Mouse (Mus musculus) CH12.LX (cell line): Measurements from ENCODE around the gene 4930415O20Rik. TPM values are rescaled to one million over a fixed set of nuclear protein-coding genes. Genes with fewer than 3 reads are reported as not detected.

Source experiments
- DNase-seq: peaks from one replicate; pipeline ENCODE4 v3.0.0-alpha.2; 2013; ENCODE audit errors: extremely low read depth
- H3K27ac ChIP-seq: 2 replicates; pipeline ENCODE4 v1.5.1; 2012; ENCODE audit warnings: low read depth, mild to moderate bottlenecking, control low read depth, moderate library complexity; ENCODE audit not compliant: insufficient read depth
- H3K27me3 ChIP-seq: replicated peaks from 2 replicates; pipeline ENCODE3; 2012; ENCODE audit warnings: inconsistent platforms
- H3K36me3 ChIP-seq, 2 experiments: replicated peaks in 1 of 2; 2 replicates each; pipeline versions ENCODE3 to v1.6.1; 2012; ENCODE audit warnings: inconsistent platforms in 1 of 2, low read length in 1 of 2, mild to moderate bottlenecking in 1 of 2, mixed read lengths in 1 of 2, moderate library complexity in 1 of 2; ENCODE audit not compliant: control insufficient read depth in 1 of 2, insufficient read depth in 1 of 2
- H3K4me1 ChIP-seq, 2 experiments: 2 replicates each; pipeline ENCODE4 v1.6.1; 2012; ENCODE audit warnings: inconsistent platforms in 1 of 2, moderate library complexity in 1 of 2; ENCODE audit not compliant: insufficient read depth in 2 of 2, control insufficient read depth in 1 of 2
- H3K4me2 ChIP-seq: 2 replicates; pipeline ENCODE4 v1.6.1; 2012; ENCODE audit warnings: low read depth, mild to moderate bottlenecking, control low read depth; ENCODE audit not compliant: poor library complexity, insufficient read depth, severe bottlenecking
- H3K4me3 ChIP-seq, 3 experiments: fragments of 150-350 bp in 1 of 3; sonication (generic) in 1 of 3; replicated peaks in 1 of 3; 2 replicates each; pipeline versions ENCODE3 to v1.5.1; 2011 to 2012; ENCODE audit warnings: low read depth in 2 of 3, low read length in 2 of 3, mild to moderate bottlenecking in 2 of 3, moderate library complexity in 2 of 3, control low read depth in 1 of 3, improper control_type of control experiment in 1 of 3, inconsistent platforms in 1 of 3, mixed read lengths in 1 of 3; ENCODE audit not compliant: poor library complexity in 1 of 3
- H3K79me2 ChIP-seq: replicated peaks from 2 replicates; pipeline ENCODE4 v1.6.1; 2012; ENCODE audit warnings: mild to moderate bottlenecking, moderate library complexity; ENCODE audit not compliant: control insufficient read depth, poor library complexity, insufficient read depth, severe bottlenecking; ENCODE audit errors: extremely low read depth
- H3K9ac ChIP-seq: 2 replicates; pipeline ENCODE4 v1.6.1; 2012; ENCODE audit warnings: low read depth, mild to moderate bottlenecking, control low read depth, moderate library complexity; ENCODE audit not compliant: insufficient read depth
- H3K9me3 ChIP-seq: replicated peaks from 2 replicates; pipeline ENCODE3; 2012; ENCODE audit warnings: low read length, inconsistent platforms, mixed read lengths
- BHLHE40 ChIP-seq: IDR thresholded peaks from 2 replicates; pipeline ENCODE4 v1.6.1; 2011; ENCODE audit warnings: mild to moderate bottlenecking, low read depth, low read length, improper control_type of control experiment
- CHD1 ChIP-seq: IDR thresholded peaks from 2 replicates; pipeline ENCODE4 v1.6.1; 2012; ENCODE audit warnings: low read depth, low read length, improper control_type of control experiment, inconsistent platforms
- CHD2 ChIP-seq: IDR thresholded peaks from 2 replicates; pipeline ENCODE4 v1.6.1; 2011; ENCODE audit warnings: low read length, improper control_type of control experiment
- CTCF ChIP-seq, 2 experiments: IDR thresholded peaks in 1 of 2; conservative IDR thresholded peaks in 1 of 2; 2 replicates each; pipeline ENCODE4 v1.5.1; 2011 to 2012; ENCODE audit warnings: low read depth in 2 of 2, low read length in 2 of 2, improper control_type of control experiment in 1 of 2, inconsistent platforms in 1 of 2, mild to moderate bottlenecking in 1 of 2, moderate library complexity in 1 of 2
- ELF1 ChIP-seq: IDR thresholded peaks from 2 replicates; pipeline ENCODE4 v1.6.1; 2014; ENCODE audit warnings: low read depth, mild to moderate bottlenecking, inconsistent platforms, low read length, improper control_type of control experiment
- GABPA ChIP-seq: IDR thresholded peaks from 2 replicates; pipeline ENCODE4 v1.6.1; 2012; ENCODE audit warnings: low read depth, low read length, improper control_type of control experiment, inconsistent platforms; ENCODE audit not compliant: insufficient replicate concordance
- JUN ChIP-seq: IDR thresholded peaks from 2 replicates; pipeline ENCODE4 v1.6.1; 2011; ENCODE audit warnings: low read depth, mild to moderate bottlenecking, low read length, improper control_type of control experiment, moderate library complexity; ENCODE audit not compliant: insufficient read depth
- KAT2A ChIP-seq: IDR thresholded peaks from 2 replicates; pipeline ENCODE4 v1.6.1; 2012; ENCODE audit warnings: low read length, improper control_type of control experiment, inconsistent platforms; ENCODE audit not compliant: insufficient replicate concordance
- MAX ChIP-seq: IDR thresholded peaks from 2 replicates; pipeline ENCODE4 v1.6.1; 2011; ENCODE audit warnings: low read length, improper control_type of control experiment
- MAZ ChIP-seq: IDR thresholded peaks from 2 replicates; pipeline ENCODE4 v1.6.1; 2012; ENCODE audit warnings: low read depth, mild to moderate bottlenecking, inconsistent platforms, low read length, improper control_type of control experiment, moderate library complexity
- MEF2A ChIP-seq: IDR thresholded peaks from 2 replicates; pipeline ENCODE4 v1.6.1; 2014; ENCODE audit warnings: low read depth, mild to moderate bottlenecking, inconsistent platforms, low read length, improper control_type of control experiment, borderline replicate concordance
- MXI1 ChIP-seq: IDR thresholded peaks from 2 replicates; pipeline ENCODE4 v1.6.1; 2011; ENCODE audit warnings: mild to moderate bottlenecking, low read depth, low read length, improper control_type of control experiment
- MYC ChIP-seq: IDR thresholded peaks from 2 replicates; pipeline ENCODE4 v1.6.1; 2011; ENCODE audit warnings: low read depth, mild to moderate bottlenecking, improper control_type of control experiment, low read length
- NELFE ChIP-seq: IDR thresholded peaks from 2 replicates; pipeline ENCODE4 v1.6.1; 2011; ENCODE audit warnings: low read depth, low read length, improper control_type of control experiment
- NRF1 ChIP-seq: IDR thresholded peaks from 2 replicates; pipeline ENCODE4 v1.6.1; 2014; ENCODE audit warnings: low read depth, mild to moderate bottlenecking, inconsistent platforms, low read length, improper control_type of control experiment, moderate library complexity
- POLR2A ChIP-seq: IDR thresholded peaks from 2 replicates; pipeline ENCODE4 v1.6.1; 2011; ENCODE audit warnings: low read depth, mild to moderate bottlenecking, improper control_type of control experiment, low read length
- POLR2AphosphoS2 ChIP-seq: IDR thresholded peaks from 2 replicates; pipeline ENCODE4 v1.6.1; 2011; ENCODE audit warnings: low read depth, low read length, improper control_type of control experiment
- RAD21 ChIP-seq: IDR thresholded peaks from 2 replicates; pipeline ENCODE4 v1.6.1; 2011; ENCODE audit warnings: low read depth, mild to moderate bottlenecking, low read length, improper control_type of control experiment, moderate library complexity
- RCOR1 ChIP-seq: conservative IDR thresholded peaks from 2 replicates; pipeline ENCODE4 v1.6.1; 2012; ENCODE audit warnings: low read depth, mild to moderate bottlenecking, inconsistent platforms, low read length, improper control_type of control experiment
- SMC3 ChIP-seq: IDR thresholded peaks from 2 replicates; pipeline ENCODE4 v1.6.1; 2011; ENCODE audit warnings: low read depth, low read length, improper control_type of control experiment
- TCF12 ChIP-seq: IDR thresholded peaks from 2 replicates; pipeline ENCODE4 v1.6.1; 2014; ENCODE audit warnings: low read depth, mild to moderate bottlenecking, inconsistent platforms, low read length, improper control_type of control experiment
- UBTF ChIP-seq: IDR thresholded peaks from 2 replicates; pipeline ENCODE4 v1.6.1; 2012; ENCODE audit warnings: low read depth, mild to moderate bottlenecking, inconsistent platforms, low read length, improper control_type of control experiment, moderate library complexity
- USF1 ChIP-seq: IDR thresholded peaks from 2 replicates; pipeline ENCODE4 v1.6.1; 2014; ENCODE audit warnings: low read depth, mild to moderate bottlenecking, inconsistent platforms, low read length, improper control_type of control experiment
- ZC3H11A ChIP-seq: IDR thresholded peaks from 2 replicates; pipeline ENCODE4 v1.6.1; 2012; ENCODE audit warnings: low read depth, mild to moderate bottlenecking, inconsistent platforms, low read length, improper control_type of control experiment
- ZMIZ1 ChIP-seq: IDR thresholded peaks from 2 replicates; pipeline ENCODE4 v1.6.1; 2012; ENCODE audit warnings: low read depth, mild to moderate bottlenecking, inconsistent platforms, low read length, improper control_type of control experiment
- dilution Hi-C: fragments of 300-500 bp; cut with MboI; formaldehyde crosslinking; loops from 2 replicates; pipeline ENCODE4 v1.14.3; 2020; ENCODE audit warnings: low sequenced_read_pairs; ENCODE audit not compliant: extremely low pct_unique_long_range_greater_than_20kb, extremely low pct_ligation_motif_present
- in situ Hi-C: fragments of 300-500 bp; cut with MboI; formaldehyde crosslinking; loops from 3 replicates; pipeline ENCODE4 v1.14.3; 2019; ENCODE audit warnings: low sequenced_read_pairs, low pct_ligation_motif_present, low pct_unique_long_range_greater_than_20kb, mixed read lengths
- polyA plus RNA-seq: library from polyadenylated mRNA; unstranded; fragments of >175 nt; gene quantifications from 2 replicates; pipeline ENCODE4 v1.2.1, GENCODE M21; 2012; ENCODE audit warnings: low read depth; ENCODE audit not compliant: insufficient read length
- total RNA-seq, 2 experiments: library from RNA; depleted of rRNA; stranded (reverse); fragments of 300-350 nt in 1 of 2; fragments of >200 nt in 1 of 2; gene quantifications; 2 replicates each; pipeline ENCODE4 v1.2.3; 2012 to 2014

Gene 4930415O20Rik
- total and polyA plus RNA-seq, 3 experiments, result not detected

GRCm38 (mm10) chr15:98608784-98609250 is 38.0 kb downstream of the 4930415O20Rik start:
- H3K9me3 ChIP-seq, result no peaks in the 10 kb centered on the region
- H3K79me2 ChIP-seq, result no peaks in the 10 kb centered on the region
- H3K36me3 ChIP-seq, result no peaks in the 10 kb centered on the region
- dilution Hi-C loops, result no loop called here
- H3K27me3 ChIP-seq, result peaks cover 74% of the 10 kb centered on the region
- no peak overlapping the region for H3K27ac ChIP-seq
- peaks cover 0 to 3% of the 10 kb centered on the region in 2 experiments; a peak in 1 of 4 replicates for H3K4me1 ChIP-seq
- peak overlapping the region in 1 of 3 experiments; percentile 62 for H3K4me3 ChIP-seq
- peak overlapping the region; percentile 78 for H3K4me2 ChIP-seq
- DNase-seq, result no peak
- peak overlapping the region; percentile 68 for H3K9ac ChIP-seq
- TF ChIP-seq NRF1 (no peak), SMC3 (no peak), ELF1 (no peak), BHLHE40 (no peak), CTCF (conservative IDR thresholded peaks at IDR 0.05 in 1 of 2, IDR thresholded peaks at IDR 0.05 in 1 of 2; ENCODE audit: low read depth in 2 of 2, low read length in 2 of 2) (no peak), JUN (no peak), RCOR1 (no peak), USF1 (no peak), CHD2 (no peak), MXI1 (no peak), TCF12 (no peak), POLR2AphosphoS2 (no peak), GABPA (no peak), UBTF (no peak), NELFE (no peak), MEF2A (no peak)
- in situ Hi-C loops, result no loop called here

- no peak for DNase-seq
- dilution Hi-C loops, result no loop called here
These were observed 38.7 kb downstream of the 4930415O20Rik start, which contains the start of gene Adcy6 for GRCm38 (mm10) chr15:98609331-98610130. Adcy6 (minus strand) TSS chr15:98610076.

More at GRCm38 (mm10) chr15:98609331-98610130, 38.7 kb downstream of the 4930415O20Rik start, which contains the start of gene Adcy6:
- Histone ChIP-seq H3K27ac (no peak within 1 kb of the TSS), H3K27me3 (peaks cover 70% of the 10 kb centered on the region), H3K4me3 (peak within 1 kb of the TSS in 1 of 3 experiments; percentile 62), H3K9me3 (no peaks in the 10 kb centered on the region), H3K79me2 (no peaks in the 10 kb centered on the region), H3K36me3 (no peaks in the 10 kb centered on the region), H3K4me2 (peak within 1 kb of the TSS; percentile 78), H3K9ac (peak within 1 kb of the TSS; percentile 68), H3K4me1 (peaks cover 0 to 3% of the 10 kb centered on the region in 2 experiments; a peak in 1 of 4 replicates)
- in situ Hi-C loops, result no loop called here
- TF ChIP-seq MXI1, result no peak
- TF ChIP-seq CHD2, result no peak
- no peak for TF ChIP-seq RAD21
- no peak for TF ChIP-seq JUN
- TF ChIP-seq CHD1, result no peak
- TF ChIP-seq MAX, result no peak
- TF ChIP-seq KAT2A, result no peak
- TF ChIP-seq MAZ, result no peak
- no peak for TF ChIP-seq UBTF
- no peak for TF ChIP-seq GABPA
- no peak for TF ChIP-seq SMC3
- TF ChIP-seq MYC, result no peak
- no peak for TF ChIP-seq USF1
- TF ChIP-seq ZMIZ1, result no peak
- TF ChIP-seq ZC3H11A, result no peak
- no peak for TF ChIP-seq POLR2AphosphoS2
- TF ChIP-seq POLR2A, result no peak
- TF ChIP-seq RCOR1, result no peak
